Mouse (Mus musculus) megakaryocyte, embryonic 14.5 days (primary cell): ENCODE data around the gene Nme4.

ENCODE experiments used
- FLI1 ChIP-seq: IDR thresholded peaks from 2 replicates; pipeline ENCODE4 v1.6.1; 2012; ENCODE audit warnings: low read length, inconsistent platforms, mixed read lengths
- GATA1 ChIP-seq: IDR thresholded peaks from 3 replicates; pipeline ENCODE4 v1.6.1; 2012; ENCODE audit warnings: mixed read lengths, low read length, inconsistent platforms, borderline replicate concordance

DNA sequence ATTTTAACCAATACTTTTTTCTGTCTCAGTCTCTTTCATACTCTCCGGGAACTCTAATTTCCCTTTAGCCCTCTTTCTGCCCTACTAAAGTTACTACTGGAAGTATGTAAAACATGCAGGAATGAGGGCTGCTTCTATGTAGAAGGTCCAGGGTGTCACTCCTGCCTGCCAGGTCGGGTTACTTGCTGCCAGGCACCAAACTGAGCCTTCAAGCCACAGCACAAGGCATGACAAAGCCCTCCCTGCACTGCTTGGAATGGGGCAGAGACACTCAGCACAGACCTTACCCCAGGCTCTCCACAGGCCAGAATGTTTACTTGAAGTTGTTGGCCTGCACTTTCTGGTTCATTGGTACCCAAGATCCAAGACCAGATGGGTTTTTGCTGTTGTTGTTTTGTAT is 4.8 kb upstream of the Nme4 start:
- TF ChIP-seq GATA1 (no peak), FLI1 (no peak)
